Mouse (Mus musculus) kidney, adult 2 months (tissue): Measurements from ENCODE around the gene B3galt1. TPM values are rescaled to one million over a fixed set of nuclear protein-coding genes. Genes with fewer than 3 reads are reported as not detected.

Experiments
- DNase-seq: peaks from one replicate; pipeline ENCODE4 v3.0.0; 2021
- H3K27ac ChIP-seq: fragments of 200-500 bp; 2 replicates; pipeline ENCODE4 v1.5.1; 2012; ENCODE audit warnings: low read depth, low read length, control low read depth, inconsistent platforms; ENCODE audit not compliant: insufficient read depth
- H3K27me3 ChIP-seq: fragments of 200-500 bp; replicated peaks from 2 replicates; pipeline ENCODE4 v1.6.1; 2012; ENCODE audit warnings: mild to moderate bottlenecking, moderate library complexity, low read length, inconsistent platforms; ENCODE audit not compliant: control insufficient read depth, insufficient read depth
- H3K36me3 ChIP-seq: fragments of 200-500 bp; 2 replicates; pipeline ENCODE4 v1.6.1; 2012; ENCODE audit warnings: mild to moderate bottlenecking, moderate library complexity, low read length, inconsistent platforms; ENCODE audit not compliant: control insufficient read depth, insufficient read depth
- H3K4me1 ChIP-seq: fragments of 200-500 bp; 2 replicates; pipeline ENCODE4 v1.6.1; 2011; ENCODE audit warnings: low read length; ENCODE audit not compliant: control insufficient read depth, insufficient read depth
- H3K4me3 ChIP-seq: fragments of 200-500 bp; 2 replicates; pipeline ENCODE4 v1.5.1; 2011; ENCODE audit warnings: mild to moderate bottlenecking, low read depth, low read length, control low read depth; ENCODE audit not compliant: insufficient read depth
- CTCF ChIP-seq: fragments of 200-500 bp; conservative IDR thresholded peaks from 2 replicates; pipeline ENCODE4 v1.5.1; 2011; ENCODE audit warnings: low read depth, mild to moderate bottlenecking, control low read depth, low read length, moderate library complexity, mixed read lengths; ENCODE audit not compliant: insufficient read depth, insufficient read length
- POLR2A ChIP-seq: fragments of 200-500 bp; IDR thresholded peaks from one replicate; pipeline ENCODE4 v1.6.1; 2011; ENCODE audit warnings: low read depth, low read length, control low read depth
- WGBS: fragments of 180-500 bp; shearing (Covaris S2); methylation state at CpG from one replicate; pipeline ENCODE4 v1.1.7; 2018; 5-methylcytosine and 5-hydroxymethylcytosine counted together
- polyA plus RNA-seq: library from polyadenylated mRNA; depleted of rRNA; stranded (reverse); fragments of >200 nt; gene quantifications from 2 replicates; pipeline ENCODE4 v1.2.3, GENCODE M21; 2012

B3galt1 gene
- polyA plus RNA-seq, 1 experiment = 0.23 TPM

DNA sequence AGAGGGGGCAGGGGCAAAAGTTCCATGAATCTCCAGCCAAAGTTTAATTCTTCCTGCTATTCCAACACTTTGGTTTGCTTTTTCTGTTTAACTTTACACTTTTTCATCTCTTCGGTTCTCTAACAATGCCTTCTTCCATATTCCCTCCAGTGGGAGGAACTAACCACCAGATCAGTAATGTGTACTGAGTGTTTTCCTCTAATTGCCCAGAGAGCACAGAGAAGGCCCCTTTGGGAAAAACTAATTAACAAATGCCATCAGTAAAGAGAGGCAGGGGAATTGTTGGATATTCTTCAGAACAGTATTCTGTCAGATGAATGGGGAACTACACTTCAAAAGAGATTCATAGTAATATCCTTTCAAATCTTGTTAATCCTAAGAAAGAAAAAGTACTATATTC is 338.1 kb downstream of the B3galt1 start:
- H3K27ac ChIP-seq = no peak overlapping the region
- no peaks in the 10 kb centered on the region for H3K4me1 ChIP-seq
- no peak overlapping the region for H3K4me3 ChIP-seq
- no peaks in the 10 kb centered on the region for H3K36me3 ChIP-seq
- H3K27me3 ChIP-seq = no peaks in the 10 kb centered on the region
- TF ChIP-seq POLR2A (no peak), CTCF (no peak)
- no peak for DNase-seq
- 95% methylated on average over 1 of the region's 1 CpGs for WGBS

DNA sequence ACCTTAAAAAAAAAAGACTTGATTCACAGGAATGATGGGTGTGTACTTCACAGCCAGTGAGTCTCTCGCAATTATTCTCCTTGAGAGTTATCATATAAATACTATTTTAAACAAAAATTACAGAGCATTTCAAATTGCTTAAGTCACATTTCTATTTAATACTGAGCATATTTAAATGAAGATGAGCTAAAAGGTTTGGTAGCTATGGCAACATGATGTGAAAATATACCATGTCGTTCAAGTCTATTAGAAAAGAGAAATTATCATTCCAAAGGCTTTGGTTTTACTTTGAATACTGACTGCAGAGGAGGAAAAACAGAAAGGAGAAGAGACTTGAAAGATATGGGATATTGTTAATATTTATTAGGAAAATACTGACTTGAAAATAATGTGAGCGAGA is 366.3 kb downstream of the B3galt1 start:
- TF ChIP-seq CTCF = no peak
- no peak for TF ChIP-seq POLR2A
- Histone ChIP-seq H3K4me1 (no peaks in the 10 kb centered on the region), H3K27ac (no peak overlapping the region), H3K4me3 (no peak overlapping the region), H3K36me3 (no peaks in the 10 kb centered on the region), H3K27me3 (no peaks in the 10 kb centered on the region)
- no peak for DNase-seq
- 79% methylated on average over 3 of the region's 3 CpGs for WGBS

DNA sequence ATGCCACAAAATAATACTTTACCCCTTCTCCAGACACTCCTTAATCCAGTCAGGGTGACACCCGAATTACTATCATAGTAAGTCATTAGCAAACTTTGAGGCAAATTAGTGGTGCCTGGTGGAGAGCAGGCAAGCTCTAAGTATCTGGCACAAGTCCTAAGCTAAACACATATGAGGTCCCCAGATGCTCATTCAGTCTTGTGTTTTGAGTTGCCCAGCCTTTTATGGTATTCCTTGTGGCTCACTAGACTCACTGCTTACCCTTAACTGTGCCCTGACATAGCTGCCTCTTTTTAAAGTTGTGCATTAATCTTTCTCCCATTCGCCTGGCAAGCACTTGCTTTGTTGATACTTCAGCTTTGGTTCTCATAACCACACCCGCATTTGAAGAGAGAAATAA is 382.7 kb downstream of the B3galt1 start:
- H3K4me3 ChIP-seq = no peak overlapping the region
- H3K27ac ChIP-seq = no peak overlapping the region
- H3K27me3 ChIP-seq = no peaks in the 10 kb centered on the region
- no peaks in the 10 kb centered on the region for H3K4me1 ChIP-seq
- TF ChIP-seq POLR2A (no peak), CTCF (no peak)
- DNase-seq = no peak
- WGBS = 71% methylated on average over 3 of the region's 3 CpGs
- no peaks in the 10 kb centered on the region for H3K36me3 ChIP-seq

DNA sequence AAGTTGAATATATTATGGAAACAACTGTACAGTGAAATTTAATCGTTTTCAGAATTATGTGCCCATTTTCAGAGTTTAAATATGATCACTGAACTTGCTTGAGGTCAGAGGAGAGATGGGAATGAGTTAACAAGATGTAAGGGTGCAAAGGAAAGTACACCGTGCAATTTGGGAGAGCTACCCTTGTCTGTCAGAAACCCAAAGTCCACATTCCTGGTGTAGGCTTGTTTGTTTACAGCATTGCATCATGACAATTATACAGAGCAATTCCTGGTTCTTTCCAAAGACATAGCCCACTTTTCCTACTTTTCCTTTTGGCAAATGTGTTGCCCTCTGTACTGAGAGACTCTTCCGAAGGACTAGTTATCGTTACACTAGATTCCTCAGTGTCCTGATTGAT is 390.5 kb downstream of the B3galt1 start:
- Histone ChIP-seq H3K27me3 (no peaks in the 10 kb centered on the region), H3K36me3 (no peaks in the 10 kb centered on the region), H3K27ac (no peak overlapping the region), H3K4me1 (no peaks in the 10 kb centered on the region; the same call in 1 of the 2 replicates), H3K4me3 (no peak overlapping the region)
- TF ChIP-seq CTCF (no peak), POLR2A (no peak)
- WGBS = 78% methylated on average over 4 of the region's 4 CpGs
- DNase-seq = peak; percentile 15

DNA sequence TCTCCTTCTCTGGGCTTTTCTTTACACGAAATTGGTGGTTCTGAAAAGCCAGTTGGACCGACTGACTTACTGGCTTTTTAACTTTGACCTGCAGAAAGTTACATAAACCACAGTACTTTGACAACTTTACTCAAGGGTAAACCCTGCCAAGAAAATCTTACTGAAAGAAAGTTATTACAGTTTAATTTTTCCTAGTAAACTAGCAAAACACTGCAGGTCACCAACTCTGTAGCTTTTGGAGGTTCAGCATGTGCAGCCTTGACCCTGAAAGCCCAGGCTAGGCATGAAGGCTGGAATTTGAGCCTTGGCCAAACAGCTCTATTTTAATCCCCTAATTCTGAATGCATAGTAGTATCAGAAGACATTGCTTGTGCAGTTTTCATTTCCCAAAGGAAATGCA is 391.9 kb downstream of the B3galt1 start:
- TF ChIP-seq POLR2A = no peak
- no peak for TF ChIP-seq CTCF
- peak; percentile 86 for DNase-seq
- no peaks in the 10 kb centered on the region for H3K27me3 ChIP-seq
- no peaks in the 10 kb centered on the region for H3K36me3 ChIP-seq
- H3K27ac ChIP-seq = peak overlapping the region; percentile 60
- 37% methylated on average over 2 of the region's 2 CpGs for WGBS
- H3K4me3 ChIP-seq = no peak overlapping the region
- H3K4me1 ChIP-seq = no peaks in the 10 kb centered on the region; the same call in 1 of the 2 replicates

DNA sequence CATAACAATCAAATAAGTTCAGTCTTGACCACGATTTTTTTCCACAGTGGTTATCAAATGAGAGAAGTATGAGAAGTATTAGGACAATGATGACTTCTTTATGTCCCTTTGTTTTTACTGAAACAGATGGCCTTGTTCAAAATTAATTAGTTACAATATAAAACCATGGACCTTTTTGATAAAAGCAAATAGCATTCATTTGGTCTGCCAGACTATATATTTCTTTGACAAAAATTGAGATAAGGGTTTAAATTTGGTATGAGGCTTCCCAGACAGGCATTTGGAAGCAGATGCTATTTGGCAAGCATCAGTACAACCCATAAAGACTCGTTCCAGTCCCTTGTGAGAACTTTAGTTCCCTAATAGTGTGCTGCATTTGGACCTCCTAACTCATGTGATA is 395.0 kb downstream of the B3galt1 start:
- H3K27me3 ChIP-seq = no peaks in the 10 kb centered on the region
- DNase-seq = no peak
- TF ChIP-seq CTCF = no peak
- TF ChIP-seq POLR2A = no peak
- H3K4me3 ChIP-seq = no peak overlapping the region
- no peaks in the 10 kb centered on the region; the same call in 1 of the 2 replicates for H3K4me1 ChIP-seq
- no peak overlapping the region for H3K27ac ChIP-seq
- 55% methylated on average over 2 of the region's 2 CpGs for WGBS
- H3K36me3 ChIP-seq = no peaks in the 10 kb centered on the region

DNA sequence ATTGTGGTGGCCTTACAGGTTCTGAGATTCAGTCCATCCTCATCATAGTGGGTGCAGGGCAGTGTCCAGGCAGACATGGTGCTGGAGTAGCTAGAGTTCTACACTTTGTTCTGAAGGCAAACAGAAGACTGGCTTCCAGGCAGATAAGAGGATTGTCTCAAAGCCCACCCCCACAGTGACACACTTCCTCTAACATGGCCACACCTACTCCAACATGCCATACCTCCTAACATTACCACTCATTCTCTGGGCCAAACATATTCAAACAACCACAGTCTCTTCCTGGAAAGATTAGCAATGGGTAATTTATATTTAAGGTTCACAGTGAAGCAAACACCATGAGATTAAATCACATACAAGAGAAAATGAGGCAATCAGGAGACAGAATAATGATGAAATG is 403.1 kb downstream of the B3galt1 start:
- Histone ChIP-seq H3K4me1 (no peaks in the 10 kb centered on the region), H3K27me3 (no peaks in the 10 kb centered on the region), H3K36me3 (no peaks in the 10 kb centered on the region), H3K27ac (no peak overlapping the region), H3K4me3 (no peak overlapping the region)
- no peak for DNase-seq
- TF ChIP-seq POLR2A (no peak), CTCF (no peak)

DNA sequence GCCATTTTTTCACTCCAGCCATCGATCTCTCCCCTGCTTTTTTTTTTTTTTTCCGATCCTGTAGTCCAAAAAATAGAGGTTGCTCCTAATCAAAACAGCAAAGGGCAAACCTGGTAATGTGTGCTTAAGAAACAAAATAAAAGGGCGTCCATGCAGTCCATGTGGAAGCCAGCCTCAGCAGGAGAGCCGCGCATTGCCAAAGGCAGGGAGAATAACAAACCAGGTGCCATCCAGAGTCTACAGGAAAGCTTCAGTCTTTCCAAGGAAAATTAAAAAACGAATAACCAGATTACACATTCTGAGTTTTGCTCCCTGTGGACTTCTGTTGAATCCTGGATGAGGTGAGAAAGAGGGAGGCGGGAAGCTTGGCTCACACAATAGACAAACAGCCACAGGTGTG is 405.4 kb downstream of the B3galt1 start:
- H3K27me3 ChIP-seq = no peaks in the 10 kb centered on the region
- peak; percentile 30 for DNase-seq
- H3K36me3 ChIP-seq = no peaks in the 10 kb centered on the region
- 82% methylated on average over 7 of the region's 7 CpGs for WGBS
- TF ChIP-seq POLR2A (no peak), CTCF (no peak)
- H3K4me3 ChIP-seq = no peak overlapping the region
- H3K4me1 ChIP-seq = no peaks in the 10 kb centered on the region
- H3K27ac ChIP-seq = no peak overlapping the region
